Comparison of ENCODE assay signal across 28 mouse cellular contexts in genomic region chr7:144204290-144204689, GRCm38 (mm10).
A peak's percentile ranks its signal among the peaks of the same experiment; 100 is the strongest.
DNase-seq lines count a peak whose midpoint lies in the region; ATAC-seq and TF ChIP-seq lines count a peak whose summit lies in the region.
"Had no signal": no experiment of that assay in that cellular context is flagged by ENCODE, and none has a peak within 500 bp of the region (broad histone marks: within the 10 kb centered on the region; RNA-seq: fewer than 3 reads in every experiment).

No protein-coding gene starts in this region.

- H3K4me3 ChIP-seq in forebrain, embryonic 16.5 days (replicated peaks; ENCODE audit: low read length) = no peak overlapping the region
- no peak overlapping the region for H3K4me3 ChIP-seq in forebrain, embryonic 10.5 days
- H3K4me3 ChIP-seq in hindbrain, embryonic 12.5 days = no peak overlapping the region
- no peak overlapping the region for H3K4me3 ChIP-seq in hindbrain, embryonic 16.5 days (ENCODE audit: low read length)
- no peak overlapping the region for H3K4me3 ChIP-seq in cortical plate, adult 2 months (ENCODE audit: insufficient read depth, low read length)
- H3K4me3 ChIP-seq in lung, adult 2 months (replicated peaks; ENCODE audit: extremely low read depth, low read depth, low read length) = no peak overlapping the region
- H3K4me3 ChIP-seq: kidney, embryonic 15.5 days; limb, embryonic 10.5 days; limb, embryonic 15.5 days; liver, embryonic 13.5 days; midbrain, embryonic 13.5 days; neural tube, embryonic 13.5 days had no signal

- peaks cover 10% of the 10 kb centered on the region for H3K4me1 ChIP-seq in forebrain, embryonic 16.5 days (replicated peaks; ENCODE audit: control insufficient read depth, insufficient read depth, low read length)
- peaks cover 12% of the 10 kb centered on the region; the same call in 1 of the 2 replicates for H3K4me1 ChIP-seq in forebrain, embryonic 10.5 days
- no peaks in the 10 kb centered on the region for H3K4me1 ChIP-seq in hindbrain, embryonic 12.5 days
- peaks cover 21% of the 10 kb centered on the region for H3K4me1 ChIP-seq in hindbrain, embryonic 16.5 days (ENCODE audit: control insufficient read depth, insufficient read depth, low read depth, low read length)
- peaks cover 20% of the 10 kb centered on the region for H3K4me1 ChIP-seq in cortical plate, adult 2 months (ENCODE audit: control insufficient read depth, insufficient read depth, low read length)
- no peaks in the 10 kb centered on the region for H3K4me1 ChIP-seq in lung, adult 2 months (ENCODE audit: control insufficient read depth, insufficient read depth, low read length)
- H3K4me1 ChIP-seq: limb, embryonic 10.5 days; limb, embryonic 15.5 days had no signal

- DNase-seq in forebrain, embryonic 10.5 days (ENCODE audit: extremely low spot score, low spot score) = no peak
- DNase-seq in right cerebral cortex, adult 18-20 months = peak; percentile 53
- no peak for DNase-seq in right cerebral cortex, postnatal 14 days
- no peak for DNase-seq in lung, adult 2 months
- DNase-seq: adrenal gland, postnatal 25 days; cerebellum, adult 18-20 months; gastrocnemius, postnatal 10 days; heart, postnatal 4 days; kidney, adult 11 months; kidney, postnatal 25 days; liver, embryonic 13.5 days; lung, adult 18-20 months; lung, postnatal 10 days; thymus, adult 2 months; thymus, postnatal 36 days had no signal

- no peaks in the 10 kb centered on the region for H3K9me3 ChIP-seq in forebrain, embryonic 16.5 days (ENCODE audit: control insufficient read depth, low read length)
- no peaks in the 10 kb centered on the region for H3K9me3 ChIP-seq in forebrain, embryonic 10.5 days
- H3K9me3 ChIP-seq in hindbrain, embryonic 12.5 days (replicated peaks) = no peaks in the 10 kb centered on the region
- H3K9me3 ChIP-seq in hindbrain, embryonic 16.5 days (ENCODE audit: control insufficient read depth, low read length) = no peaks in the 10 kb centered on the region
- H3K9me3 ChIP-seq: kidney, embryonic 15.5 days; limb, embryonic 10.5 days; limb, embryonic 15.5 days; liver, embryonic 13.5 days; midbrain, embryonic 13.5 days; neural tube, embryonic 13.5 days had no signal

- WGBS in forebrain, embryonic 16.5 days = 51% methylated on average over 3 of the region's 3 CpGs
- 88% methylated on average over 3 of the region's 3 CpGs for WGBS in forebrain, embryonic 10.5 days
- WGBS in hindbrain, embryonic 12.5 days = 63% methylated on average over 3 of the region's 3 CpGs
- 49% methylated on average over 3 of the region's 3 CpGs for WGBS in hindbrain, embryonic 16.5 days
- 61% methylated on average over 3 of the region's 3 CpGs for WGBS in lung, adult 2 months

- H3K36me3 ChIP-seq in forebrain, embryonic 16.5 days (ENCODE audit: control insufficient read depth, insufficient read depth) = no peaks in the 10 kb centered on the region
- no peaks in the 10 kb centered on the region for H3K36me3 ChIP-seq in forebrain, embryonic 10.5 days (replicated peaks)
- no peaks in the 10 kb centered on the region for H3K36me3 ChIP-seq in hindbrain, embryonic 12.5 days
- no peaks in the 10 kb centered on the region for H3K36me3 ChIP-seq in hindbrain, embryonic 16.5 days (ENCODE audit: control insufficient read depth, insufficient read depth, low read length)
- H3K36me3 ChIP-seq: kidney, embryonic 15.5 days; limb, embryonic 10.5 days; limb, embryonic 15.5 days; liver, embryonic 13.5 days; midbrain, embryonic 13.5 days; neural tube, embryonic 13.5 days had no signal

- H3K4me2 ChIP-seq in forebrain, embryonic 16.5 days (ENCODE audit: low read length) = no peak overlapping the region; the same call in 1 of the 2 replicates
- no peak overlapping the region for H3K4me2 ChIP-seq in hindbrain, embryonic 12.5 days (replicated peaks)
- no peak overlapping the region for H3K4me2 ChIP-seq in hindbrain, embryonic 16.5 days (ENCODE audit: low read length)
- H3K4me2 ChIP-seq: hindbrain, embryonic 14.5 days; kidney, embryonic 15.5 days; limb, embryonic 15.5 days; liver, embryonic 13.5 days; midbrain, embryonic 13.5 days; neural tube, embryonic 13.5 days had no signal

- TF ChIP-seq POLR2A in cortical plate, adult 2 months (IDR thresholded peaks at IDR 0.05; ENCODE audit: extremely low read depth, insufficient read depth, low read length) = no peak
- no peak for TF ChIP-seq POLR2A in lung, adult 2 months (IDR thresholded peaks at IDR 0.05; ENCODE audit: borderline replicate concordance, extremely low read depth, low read depth, low read length)

- H3K27ac ChIP-seq in forebrain, embryonic 16.5 days (ENCODE audit: low read length) = peak overlapping the region; percentile 52
- no peak overlapping the region for H3K27ac ChIP-seq in forebrain, embryonic 10.5 days
- H3K27ac ChIP-seq in hindbrain, embryonic 12.5 days = 0 out of 2 replicates have a peak overlapping the region, but pooled peaks have one; percentile 23
- no peak overlapping the region for H3K27ac ChIP-seq in hindbrain, embryonic 16.5 days (ENCODE audit: low read depth, low read length)
- 0 out of 2 replicates have a peak overlapping the region, but pooled peaks have one; percentile 33 for H3K27ac ChIP-seq in cortical plate, adult 2 months (ENCODE audit: insufficient read depth, low read length)
- H3K27ac ChIP-seq: hindbrain, embryonic 14.5 days; kidney, embryonic 15.5 days; limb, embryonic 10.5 days; limb, embryonic 15.5 days; liver, embryonic 13.5 days; macrophage; midbrain, embryonic 13.5 days; neural tube, embryonic 13.5 days had no signal

- no peak overlapping the region for H3K9ac ChIP-seq in forebrain, embryonic 16.5 days (replicated peaks; ENCODE audit: low read depth, low read length)
- H3K9ac ChIP-seq in hindbrain, embryonic 12.5 days = no peak overlapping the region
- no peak overlapping the region for H3K9ac ChIP-seq in hindbrain, embryonic 16.5 days (ENCODE audit: low read depth, low read length)
- H3K9ac ChIP-seq: hindbrain, embryonic 14.5 days; kidney, embryonic 15.5 days; limb, embryonic 15.5 days; liver, embryonic 13.5 days; midbrain, embryonic 13.5 days; neural tube, embryonic 13.5 days had no signal

- TF ChIP-seq CTCF in cortical plate, adult 2 months (IDR thresholded peaks at IDR 0.05; ENCODE audit: extremely low read depth, insufficient read depth, low read length) = no peak
- no peak for TF ChIP-seq CTCF in lung, adult 2 months (IDR thresholded peaks at IDR 0.05; ENCODE audit: insufficient read depth, low read length)

- no peaks in the 10 kb centered on the region for H3K27me3 ChIP-seq in forebrain, embryonic 16.5 days (replicated peaks; ENCODE audit: control insufficient read depth, insufficient read depth, low read length)
- no peaks in the 10 kb centered on the region; the same call in 1 of the 2 replicates for H3K27me3 ChIP-seq in forebrain, embryonic 10.5 days (ENCODE audit: poor library complexity, severe bottlenecking)
- no peaks in the 10 kb centered on the region for H3K27me3 ChIP-seq in hindbrain, embryonic 12.5 days
- no peaks in the 10 kb centered on the region for H3K27me3 ChIP-seq in hindbrain, embryonic 16.5 days (replicated peaks; ENCODE audit: control insufficient read depth, insufficient read depth, low read length)
- H3K27me3 ChIP-seq: kidney, embryonic 15.5 days; liver, embryonic 13.5 days; midbrain, embryonic 13.5 days had no signal

- ATAC-seq in forebrain, embryonic 16.5 days = peak; percentile 61
- no peak for ATAC-seq in hindbrain, embryonic 12.5 days (ENCODE audit: low FRiP score)
- ATAC-seq in hindbrain, embryonic 16.5 days = no peak
- ATAC-seq: CD4-positive, CD25-positive, alpha-beta regulatory T cell, adult 4 months; inflammation-experienced regulatory T-cells, adult 6 months; midbrain, embryonic 13.5 days had no signal

Comparison
In these comparisons a context has a peak if more than half of its experiments do, and no peak if none do; other contexts are left out.
1. H3K27ac ChIP-seq: peak in forebrain, embryonic 16.5 days (single experiment), hindbrain, embryonic 12.5 days (single experiment) and cortical plate, adult 2 months (single experiment); none in forebrain, embryonic 10.5 days (single experiment) and hindbrain, embryonic 16.5 days (single experiment).